Mouse (Mus musculus) inflammation-experienced regulatory T-cells, adult 6 months (primary cell): ENCODE data around the gene Rps18. TPM values are rescaled to one million over a fixed set of nuclear protein-coding genes. Genes with fewer than 3 reads are reported as not detected.

Experiments used
- ATAC-seq: one replicate; pipeline ENCODE4 v1.8.0; 2017
- polyA plus RNA-seq, 3 experiments: library from polyadenylated mRNA; unstranded; fragments of 100-300 nt; shearing (Covaris generic); gene quantifications; one replicate each; pipeline ENCODE4 v1.2.1; 2017

Rps18 gene
- polyA plus RNA-seq, 3 experiments from 2014 or later = 3,532 to 7,587 (median 7,167) TPM

GRCm38 (mm10) chr17:33943454-33943853 lies 12.3 kb downstream of the Rps18 start:
- ATAC-seq = no peak

GRCm38 (mm10) chr17:33941381-33941780 lies 14.4 kb downstream of the Rps18 start:
- no peak for ATAC-seq

GRCm38 (mm10) chr17:33940981-33941380 lies 14.8 kb downstream of the Rps18 start:
- no peak for ATAC-seq

DNA sequence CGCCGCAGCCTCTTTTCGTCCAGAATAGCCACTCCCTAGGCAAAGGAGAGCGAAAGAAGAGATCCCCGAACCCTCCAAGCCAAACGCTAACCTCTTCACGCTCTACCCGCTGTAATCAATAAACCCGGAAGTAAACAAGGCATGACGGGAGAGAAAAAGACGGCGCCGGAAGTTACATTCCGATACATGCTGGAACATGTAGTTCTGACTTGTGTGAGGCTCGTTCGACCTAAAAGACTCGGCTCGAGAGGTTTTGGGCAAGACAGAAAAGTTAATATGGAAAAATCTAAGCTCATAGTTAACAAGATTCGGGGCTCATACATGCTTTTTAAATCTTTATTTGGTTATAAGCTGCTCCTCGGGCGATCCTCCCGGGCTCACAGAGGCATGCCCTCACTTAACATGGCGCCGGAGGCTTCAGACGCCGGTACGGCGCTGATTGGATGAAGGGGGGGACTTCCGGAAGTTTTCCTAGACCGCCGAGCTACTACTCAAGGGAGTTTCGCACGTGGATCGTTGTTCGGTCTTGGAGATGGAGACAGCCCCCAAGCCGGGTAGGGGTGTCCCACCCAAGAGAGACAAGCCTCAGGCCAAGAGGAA lies 15.5 kb downstream of the Rps18 start, which contains the start of the genes Pfdn6 and Wdr46:
Gene Pfdn6 (minus strand): TSS at position 138 of the 600 bp plus-strand sequence.
Gene Wdr46 (plus strand): TSS at position 455 of the 600 bp plus-strand sequence.
- ATAC-seq = peak; percentile 96

- no peak for ATAC-seq
Measured at GRCm38 (mm10) chr17:33938783-33939182, 17.0 kb downstream of the Rps18 start.

- ATAC-seq = no peak
Measured at GRCm38 (mm10) chr17:33936993-33937392, 18.8 kb downstream of the Rps18 start.

DNA sequence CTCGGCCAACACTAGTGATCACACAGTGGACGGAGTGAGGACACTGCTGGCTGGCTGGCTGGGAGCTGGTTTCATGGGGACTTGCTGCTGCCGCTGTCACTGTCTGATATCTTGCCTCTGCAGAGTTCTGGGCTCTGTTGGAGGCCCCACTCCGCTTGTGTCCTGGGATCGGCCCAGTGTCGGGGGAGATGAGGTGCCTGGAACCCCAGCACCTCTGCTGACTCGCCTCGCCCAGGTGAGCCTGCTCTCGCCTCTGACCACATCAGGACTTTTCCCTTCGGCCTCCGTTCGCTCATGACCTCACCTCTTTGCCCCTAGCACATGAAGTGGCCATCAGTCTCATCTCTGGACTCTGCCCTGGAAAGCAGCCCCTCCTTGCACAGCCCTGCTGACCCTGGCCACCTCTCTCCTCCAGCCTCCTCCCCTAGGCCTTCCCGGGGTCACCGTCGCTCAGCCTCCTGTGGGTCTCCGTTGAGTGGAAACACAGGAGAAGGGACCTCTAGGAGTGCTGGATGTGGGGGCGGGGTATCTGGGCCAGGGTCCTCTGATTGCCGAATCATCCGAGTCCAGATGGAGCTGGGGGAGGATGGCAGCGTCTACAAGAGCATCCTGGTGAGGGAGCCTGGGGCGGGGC lies 20.3 kb downstream of the Rps18 start:
- no peak for ATAC-seq

DNA sequence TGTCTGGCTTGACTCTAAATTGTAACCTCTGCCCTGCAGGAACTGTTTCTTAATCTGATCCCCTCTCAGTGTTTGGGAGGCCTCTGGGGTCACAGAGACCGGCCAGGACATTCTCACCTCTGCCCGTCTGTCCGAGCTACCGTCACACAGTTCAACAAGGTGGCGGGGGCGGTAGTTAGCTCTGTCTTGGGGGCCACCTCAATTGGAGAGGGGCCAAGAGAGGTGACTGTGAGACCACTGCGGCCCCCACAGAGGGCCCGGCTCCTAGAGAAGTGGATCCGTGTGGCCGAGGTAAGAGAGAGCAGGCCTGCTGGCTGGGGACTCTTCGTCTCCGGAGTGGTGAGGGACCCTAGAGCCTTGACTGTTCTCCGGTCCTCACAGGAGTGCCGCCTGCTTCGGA lies 22.8 kb downstream of the Rps18 start:
- no peak for ATAC-seq

GRCm38 (mm10) chr17:33932448-33932847 lies 23.4 kb downstream of the Rps18 start:
- ATAC-seq = no peak

DNA sequence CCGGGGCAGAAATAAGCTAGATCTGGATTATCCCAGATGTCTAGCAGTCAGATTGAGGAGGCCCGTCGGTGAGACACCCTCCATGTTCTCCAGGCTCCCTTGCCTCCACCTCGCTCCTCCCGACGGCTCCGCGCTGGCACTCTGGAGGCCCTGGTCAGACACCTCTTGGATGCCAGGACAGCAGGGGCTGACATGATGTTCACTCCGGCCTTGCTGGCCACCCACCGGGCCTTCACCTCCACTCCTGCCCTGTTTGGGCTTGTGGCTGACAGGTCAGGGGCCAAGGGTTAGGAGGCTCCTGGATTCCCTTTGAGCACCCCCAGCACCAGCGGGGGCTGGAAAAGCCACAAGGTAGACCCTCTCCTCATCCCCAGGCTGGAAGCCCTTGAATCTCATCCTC lies 23.9 kb downstream of the Rps18 start:
- ATAC-seq = no peak

DNA sequence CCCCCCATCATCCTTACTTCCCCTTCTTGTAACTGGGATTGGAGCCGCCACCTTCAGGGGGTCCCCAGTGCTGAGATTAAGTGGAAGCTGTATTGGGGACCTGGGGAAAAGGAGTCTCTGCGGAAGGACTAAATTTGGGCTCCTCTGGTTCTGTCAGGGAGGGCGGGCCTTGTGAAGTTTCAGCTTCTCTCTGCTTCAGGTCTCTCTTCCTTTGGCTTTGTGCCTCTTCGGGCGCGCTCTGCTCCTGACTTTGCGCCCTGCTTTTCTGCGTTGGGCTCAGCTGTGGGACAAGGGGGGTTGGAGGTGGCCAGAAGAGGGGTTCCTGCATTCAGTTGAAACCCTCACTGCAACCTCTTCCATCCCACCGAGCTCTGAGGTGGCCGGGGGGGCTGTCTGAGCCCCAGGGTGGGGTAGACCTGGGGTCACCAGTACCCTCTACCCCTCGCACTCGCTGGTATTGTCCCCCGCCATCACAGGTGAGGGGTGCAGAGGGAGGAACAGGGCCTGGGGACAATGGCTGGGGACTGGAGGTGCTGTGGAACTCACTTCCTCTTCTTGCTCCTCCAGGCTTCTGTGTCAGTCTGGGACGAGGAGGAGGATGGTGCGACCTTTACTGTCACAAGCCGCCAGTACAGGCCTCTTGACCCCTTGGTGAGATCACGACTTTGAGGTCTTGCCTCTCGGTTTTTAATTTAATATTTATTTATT lies 24.5 kb downstream of the Rps18 start:
- peak; percentile 47 for ATAC-seq

GRCm38 (mm10) chr17:33930280-33931158 lies 25.3 kb downstream of the Rps18 start:
- ATAC-seq = peak; percentile 30

DNA sequence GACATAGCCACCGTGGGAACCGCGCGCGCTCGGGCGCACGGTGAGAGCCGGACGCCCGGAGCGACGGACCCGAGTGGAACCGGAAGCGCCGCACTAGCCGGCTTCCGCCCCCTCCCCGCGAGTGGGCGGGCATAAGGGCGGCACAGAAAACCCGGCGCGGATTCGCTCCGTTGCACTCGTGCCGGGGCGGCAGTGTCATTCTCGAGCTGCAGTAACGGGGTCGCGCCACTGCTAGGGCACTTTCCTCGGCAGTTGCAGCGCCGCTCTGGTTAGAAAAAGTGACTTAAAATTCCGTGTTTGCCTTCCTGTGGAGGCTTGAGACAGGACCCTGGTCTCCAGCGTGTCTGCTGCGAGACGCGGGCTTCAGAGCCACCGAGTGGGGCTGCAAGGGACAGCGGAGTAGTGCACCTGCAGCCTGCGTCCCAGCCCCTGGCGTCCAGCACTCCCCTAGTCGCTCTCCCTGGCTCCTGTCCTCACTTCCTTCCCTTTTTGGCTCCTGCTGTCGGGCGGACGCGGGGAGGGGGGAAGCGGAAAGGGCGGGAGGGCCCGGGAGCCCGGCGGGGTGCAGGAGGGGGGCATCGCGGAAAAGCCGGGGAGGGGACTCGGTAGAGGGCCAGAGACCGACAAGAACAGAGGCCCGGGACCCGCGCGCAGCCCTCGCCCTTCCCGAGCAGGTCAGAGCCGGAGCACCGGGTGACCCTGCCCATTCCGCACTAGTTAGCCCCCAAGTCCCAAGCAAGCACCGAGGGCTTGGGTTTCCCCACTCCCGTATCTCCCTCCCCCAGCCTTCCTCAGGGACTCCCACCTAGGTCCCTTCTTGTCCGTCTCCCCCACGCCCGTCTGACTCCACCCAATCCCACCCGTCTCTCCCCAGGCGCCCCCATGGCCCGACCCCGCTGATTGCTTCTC lies 26.2 kb downstream of the Rps18 start, which contains the start of gene Rgl2:
Gene Rgl2 (plus strand): TSS at position 173 of the 909 bp plus-strand sequence.
- peak; percentile 55 for ATAC-seq

DNA sequence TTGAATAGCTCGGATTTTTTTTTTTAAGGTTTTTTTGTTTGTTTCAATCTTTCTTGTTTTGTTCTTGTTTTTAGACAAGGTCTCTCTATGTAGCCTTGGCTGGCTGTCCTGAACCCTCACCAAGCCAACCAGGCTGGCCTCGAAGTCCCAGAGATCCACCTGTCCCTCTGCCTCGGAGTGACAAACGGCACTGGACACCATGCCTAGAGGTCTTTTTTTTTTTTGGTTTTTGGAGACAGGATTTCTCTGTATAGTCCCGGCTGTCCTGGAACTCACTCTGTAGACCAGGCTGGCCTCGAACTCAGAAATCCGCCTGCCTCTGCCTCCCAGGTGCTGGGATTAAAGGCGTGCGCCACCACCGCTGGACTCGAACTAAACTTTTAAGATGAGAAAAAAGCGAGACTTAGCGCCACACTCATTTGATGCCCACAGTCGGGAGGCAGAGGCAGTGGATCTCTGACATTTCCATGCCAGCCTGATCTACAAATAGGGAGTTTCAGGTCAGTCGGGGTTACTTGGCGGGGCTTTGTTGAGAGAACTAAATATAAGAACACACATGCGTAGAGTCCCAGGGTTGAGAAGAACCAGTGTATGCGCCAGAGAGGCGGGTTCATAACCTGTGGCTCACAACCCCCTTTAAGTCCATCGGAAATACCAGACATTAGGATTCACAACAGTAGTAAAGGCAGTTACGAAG lies 27.4 kb downstream of the Rps18 start:
- ATAC-seq = no peak

GRCm38 (mm10) chr17:33926207-33926932 lies 29.4 kb downstream of the Rps18 start:
- ATAC-seq = no peak

- no peak for ATAC-seq
Measured at GRCm38 (mm10) chr17:33925406-33926116, 30.2 kb downstream of the Rps18 start.

GRCm38 (mm10) chr17:33924577-33925283 lies 31.1 kb downstream of the Rps18 start:
- ATAC-seq = no peak

DNA sequence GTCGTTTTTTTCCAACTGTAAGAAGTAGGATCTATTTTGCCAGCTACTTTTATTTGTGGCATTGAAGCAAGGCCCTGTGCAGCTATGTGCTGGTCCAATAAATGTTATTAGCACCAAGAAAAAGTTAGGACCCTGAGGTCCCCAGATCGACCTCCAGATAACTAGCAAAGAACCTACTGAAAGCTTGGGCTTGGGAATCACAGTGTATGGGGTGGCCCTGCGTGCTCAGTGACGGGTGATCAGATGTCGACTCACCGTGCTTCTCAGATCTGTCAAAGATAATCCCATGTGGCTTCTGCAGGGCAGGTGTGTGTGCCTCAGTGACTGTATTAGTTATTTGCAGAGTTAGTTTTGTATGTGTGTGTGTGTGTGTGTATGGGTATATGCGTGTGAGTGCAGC lies 34.4 kb downstream of the Rps18 start:
- ATAC-seq = no peak
